Mouse (Mus musculus) retina, postnatal 7 days (tissue): ENCODE measurements around the gene Diaph3.
"Not testable (repeated sequence)": the region's sequence is repeated elsewhere in the genome, so short reads cannot be mapped to it uniquely, and the experiment has no call there.

Experiments used
- DNase-seq: peaks from one replicate; pipeline ENCODE4 v3.0.0-alpha.2; 2012; ENCODE audit warnings: low read depth, low spot score

Gene Diaph3

DNA sequence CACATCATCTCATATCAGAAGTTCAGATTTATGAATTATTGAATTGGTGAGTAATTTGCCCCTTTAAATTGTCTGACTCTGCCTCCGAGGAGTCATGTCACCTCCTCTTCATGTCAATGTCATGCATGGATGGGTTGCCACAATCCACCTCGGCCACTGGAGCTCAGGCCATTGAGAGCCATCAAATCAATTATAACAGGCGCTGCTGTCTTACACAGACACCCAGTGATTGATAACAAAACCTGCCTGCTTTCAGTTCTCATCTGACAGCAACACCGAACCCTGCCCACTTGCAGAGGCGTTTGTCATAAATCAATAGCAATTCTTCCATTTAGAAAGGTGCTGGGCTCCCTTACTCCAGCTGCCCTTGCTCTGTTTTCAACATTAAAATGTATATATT is 402.1 kb downstream of the Diaph3 start:
- no peak for DNase-seq

DNA sequence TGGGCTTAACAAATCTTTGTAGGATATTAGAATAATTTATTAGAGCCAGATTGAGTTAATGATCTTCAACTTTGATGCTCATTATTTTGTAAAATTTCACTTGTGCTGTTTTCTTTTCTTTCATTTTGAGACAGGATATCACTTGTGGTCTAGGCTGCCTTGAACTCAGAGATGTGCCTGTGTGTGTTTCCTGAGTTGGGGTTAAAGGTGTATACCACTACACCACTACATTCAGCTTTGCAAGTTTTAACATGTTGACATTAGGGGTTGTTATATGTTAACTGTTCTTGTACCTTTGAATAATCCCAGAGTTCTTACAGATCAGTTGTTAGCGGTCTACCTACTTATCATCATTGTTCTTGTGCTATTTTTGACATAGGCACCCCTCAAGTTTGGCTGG is 404.4 kb downstream of the Diaph3 start:
- DNase-seq = no peak

DNA sequence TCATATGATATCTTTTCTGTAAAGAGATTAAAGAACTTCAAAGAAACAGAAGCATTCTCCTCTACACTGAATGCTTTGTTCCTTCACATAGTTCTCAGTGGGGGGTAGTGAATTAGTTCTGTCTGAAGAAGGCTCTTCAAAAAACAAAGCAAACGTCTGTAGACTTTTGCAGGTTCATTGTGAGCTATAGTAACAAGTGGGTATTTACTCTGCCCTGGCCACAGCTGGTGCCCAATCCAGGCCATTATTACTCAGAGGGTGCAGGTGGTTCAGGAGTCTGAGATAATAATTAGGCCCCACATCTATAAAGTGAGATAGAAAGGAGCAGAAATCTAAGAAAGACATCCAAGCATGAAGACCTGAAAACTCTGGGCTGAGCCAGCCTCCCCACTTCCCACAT is 409.7 kb downstream of the Diaph3 start:
- DNase-seq = no peak

DNA sequence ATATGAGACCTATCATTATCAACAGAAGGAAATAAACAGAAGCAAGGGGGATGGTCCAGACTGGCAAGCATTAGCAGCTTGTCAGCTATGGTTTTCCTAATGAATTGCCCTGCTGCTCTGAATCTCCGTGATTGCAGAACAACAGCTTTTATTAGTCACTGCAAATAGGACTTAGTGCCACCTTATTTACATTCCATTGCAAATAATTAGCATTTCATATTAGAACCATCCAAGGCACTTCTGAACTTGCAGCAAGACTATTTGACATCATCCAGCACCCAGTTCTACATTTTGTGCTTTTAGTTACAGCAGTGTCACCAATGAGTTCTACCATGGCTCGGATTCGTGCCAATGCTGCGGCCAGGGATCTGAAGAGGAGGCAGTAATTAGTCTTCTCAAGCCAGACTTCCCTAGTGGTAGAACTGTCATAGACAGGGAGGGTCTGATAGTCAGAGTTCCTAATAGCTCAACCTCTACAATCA is 411.4 kb downstream of the Diaph3 start:
- DNase-seq = no peak

DNA sequence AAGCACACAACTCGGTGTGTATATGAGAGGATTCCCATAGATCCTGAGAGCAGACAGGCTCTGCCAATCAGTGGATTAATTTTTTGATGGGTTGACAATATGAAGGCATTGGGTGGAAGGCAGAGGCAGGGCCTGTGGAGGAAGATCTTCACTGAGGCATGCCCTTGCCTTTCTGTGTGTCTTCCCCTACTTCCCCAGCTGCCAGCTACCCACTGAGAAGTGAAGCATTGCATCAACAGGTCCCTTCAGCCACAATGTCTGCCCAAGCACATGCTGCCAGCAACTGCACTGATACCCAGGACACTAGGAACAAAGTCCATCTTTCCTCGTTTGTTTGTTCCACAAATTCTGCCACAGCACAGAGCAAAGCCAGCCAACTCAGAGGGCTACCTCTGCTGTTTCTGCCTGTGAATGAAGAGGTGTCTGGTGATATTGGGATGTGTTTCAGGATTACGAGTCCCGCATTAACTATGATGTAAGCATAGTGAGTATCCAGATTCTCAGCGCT is 413.4 kb downstream of the Diaph3 start:
- DNase-seq = no peak

DNA sequence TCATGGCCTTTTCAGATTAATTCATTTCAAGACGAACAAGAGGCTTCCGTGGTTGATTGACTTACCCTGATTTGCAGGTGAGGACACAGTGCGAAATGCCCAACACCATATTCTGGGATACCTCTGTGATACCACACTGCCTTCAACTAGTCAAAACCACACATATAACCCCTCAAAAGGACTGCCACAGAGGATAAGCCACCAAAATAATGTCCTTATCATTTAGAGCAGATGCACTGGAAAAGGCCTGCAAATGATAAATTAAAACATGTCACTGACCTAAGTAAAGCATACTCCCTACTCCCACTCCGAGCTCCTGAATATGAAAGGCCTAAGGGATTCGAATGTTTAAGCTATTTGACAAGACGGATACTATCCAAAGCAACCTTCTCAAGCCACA is 419.3 kb downstream of the Diaph3 start:
- no peak for DNase-seq

DNA sequence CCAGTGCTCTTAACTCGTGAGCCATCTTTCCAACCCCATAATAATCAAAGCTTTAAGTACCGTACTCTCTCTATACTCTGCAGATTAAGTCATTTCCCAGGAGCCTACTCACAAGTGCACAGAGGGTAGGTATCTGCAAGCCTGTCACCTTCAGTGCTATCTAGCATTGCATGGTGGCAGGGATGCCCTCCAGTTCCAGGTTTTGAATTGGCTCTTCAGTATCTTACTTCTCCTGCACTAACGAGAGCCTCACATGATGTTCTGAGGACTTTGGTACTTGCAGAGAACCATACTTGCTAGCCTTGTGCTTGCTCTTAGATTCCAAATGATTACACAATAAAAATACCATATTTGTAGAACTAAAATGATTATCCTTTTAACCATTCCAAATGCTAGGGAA is 420.0 kb downstream of the Diaph3 start:
- DNase-seq = no peak

DNA sequence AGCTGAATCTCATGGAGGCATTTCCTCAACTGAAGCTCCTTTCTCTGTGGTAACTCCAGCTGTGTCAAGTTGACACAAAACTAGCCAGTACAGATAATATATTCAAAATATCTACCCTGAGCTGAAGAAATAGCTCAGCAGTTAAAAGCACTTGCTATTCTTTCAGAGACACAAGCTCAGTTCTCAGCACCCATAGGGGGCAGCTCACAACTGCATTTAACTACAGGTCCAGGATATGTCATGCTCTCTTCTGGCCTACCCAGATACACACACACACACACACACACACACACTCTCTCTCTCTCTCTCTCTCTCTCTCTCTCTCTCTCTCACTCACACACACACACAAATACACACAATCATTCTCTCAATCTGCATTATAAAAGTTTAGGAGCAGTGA is 420.6 kb downstream of the Diaph3 start:
- not testable (repeated sequence) for DNase-seq

DNA sequence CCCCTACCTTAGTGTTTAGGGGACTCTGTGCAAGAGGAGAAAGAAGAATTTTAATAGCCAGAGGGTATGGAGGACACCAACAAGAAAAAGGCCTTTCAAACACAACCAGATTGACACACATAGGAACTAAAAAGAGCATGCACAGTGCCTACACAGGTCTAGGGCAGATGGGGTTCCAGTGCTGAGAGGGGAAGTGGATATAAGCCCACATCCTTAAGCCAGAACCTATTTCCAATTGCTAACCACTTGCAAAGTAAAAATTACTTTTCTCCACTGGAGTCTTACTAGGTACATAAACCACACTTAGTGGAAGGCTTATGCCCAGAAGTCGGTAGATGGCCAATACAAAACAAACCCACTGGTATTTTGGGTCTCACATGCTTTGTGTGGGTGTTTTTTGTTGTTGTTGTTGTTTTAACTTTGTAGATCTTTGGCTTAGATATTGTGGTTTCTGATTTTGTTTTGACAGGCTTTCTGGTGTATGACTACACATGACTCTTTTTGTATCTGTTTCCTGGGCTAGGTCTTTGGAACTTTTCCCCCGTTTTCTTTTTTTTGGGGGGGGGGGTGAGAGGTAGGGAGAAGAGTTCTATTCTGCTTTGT is 426.8 kb downstream of the Diaph3 start:
- DNase-seq = no peak

DNA sequence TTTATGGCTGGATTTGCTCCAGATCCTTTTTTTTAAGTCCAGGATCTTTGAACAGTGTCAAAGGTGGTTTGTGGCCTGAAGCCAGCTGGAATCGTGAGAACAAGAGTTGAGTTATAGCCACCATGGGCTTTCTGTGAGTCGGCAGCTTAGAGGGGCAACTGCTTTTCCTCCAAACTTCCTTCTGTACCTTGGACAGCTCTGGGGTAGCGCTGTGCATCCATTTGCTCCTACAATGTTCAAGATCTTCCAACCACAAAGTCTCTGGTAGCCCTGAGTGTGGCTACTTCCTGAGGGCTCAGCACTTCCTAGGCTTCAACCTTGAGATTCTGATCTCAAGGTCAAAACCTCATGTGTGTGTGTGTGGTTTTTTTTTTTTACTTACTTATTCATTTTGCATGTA is 437.0 kb downstream of the Diaph3 start:
- no peak for DNase-seq

DNA sequence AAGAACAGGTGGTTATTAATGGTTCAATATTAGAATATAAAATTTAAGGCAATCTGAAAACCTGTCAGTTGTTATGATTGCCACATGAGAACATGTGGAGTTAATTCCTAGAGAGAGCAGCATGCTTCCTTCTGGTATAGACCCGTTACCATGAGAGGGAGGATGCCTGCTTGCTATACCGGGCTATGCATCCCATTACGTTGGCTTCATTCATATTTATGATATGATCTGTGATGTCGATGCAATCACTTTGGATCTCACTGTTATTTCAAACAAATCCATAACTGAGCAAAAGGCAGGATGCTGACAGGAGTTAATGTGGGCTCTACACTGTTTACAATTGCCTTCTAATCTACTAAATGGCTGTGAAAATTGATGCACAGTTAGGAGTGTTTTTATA is 439.9 kb downstream of the Diaph3 start:
- DNase-seq = no peak

DNA sequence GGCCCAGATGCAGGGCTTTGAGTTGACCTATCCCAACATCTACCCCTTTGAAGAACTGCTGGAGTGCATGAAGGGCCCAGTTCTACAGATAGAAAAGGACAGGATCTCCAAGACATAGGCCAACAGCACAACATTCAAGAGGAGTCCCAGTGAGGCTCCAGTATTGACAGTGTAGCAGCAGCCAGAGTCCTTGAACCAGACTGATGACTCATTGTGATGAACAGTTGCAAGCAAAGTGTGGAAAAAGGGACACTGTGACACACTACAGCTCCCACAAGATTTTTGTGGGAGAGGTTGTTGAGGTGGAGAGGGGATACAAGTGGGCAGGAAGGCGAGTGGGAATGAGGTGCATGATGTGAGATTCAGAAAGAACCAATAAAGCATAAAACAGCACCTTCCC is 443.1 kb downstream of the Diaph3 start:
- no peak for DNase-seq

DNA sequence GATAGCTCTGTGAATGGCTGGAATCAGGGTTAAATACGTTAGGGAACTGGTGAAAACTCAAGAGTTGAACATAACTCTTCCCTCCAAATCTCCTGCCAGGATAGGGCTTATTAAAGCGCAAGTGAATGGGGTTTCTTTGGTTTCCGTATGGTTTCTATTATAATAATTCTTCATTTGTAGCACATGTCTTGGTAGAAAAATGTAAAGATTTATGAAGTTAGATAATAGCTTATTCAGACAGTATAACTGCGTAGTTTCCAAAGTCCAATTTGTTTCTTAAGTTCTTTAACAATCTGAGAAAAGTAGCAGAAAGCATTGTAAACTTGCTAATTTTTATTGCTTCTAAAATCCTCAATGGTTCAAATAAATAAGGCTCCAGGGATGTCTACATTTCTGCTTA is 448.3 kb downstream of the Diaph3 start:
- no peak for DNase-seq

DNA sequence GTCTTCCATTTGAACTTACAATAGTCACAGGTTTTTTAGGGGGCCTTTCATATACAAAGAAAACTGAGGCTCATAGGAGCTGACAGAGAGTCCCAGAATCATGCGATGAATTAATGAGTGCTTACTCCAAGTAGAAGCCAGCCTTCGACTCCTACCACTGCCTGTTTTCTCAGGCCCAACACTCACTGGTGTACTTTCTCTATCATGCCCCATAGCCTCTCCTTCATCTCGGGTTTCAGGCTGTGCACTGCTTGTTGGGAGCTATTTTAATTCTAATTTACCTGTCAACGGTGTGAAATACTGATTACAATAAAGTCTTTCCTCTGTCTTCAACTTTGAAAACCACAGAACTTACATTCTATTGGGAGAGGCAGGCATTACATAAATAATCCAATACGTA is 449.7 kb downstream of the Diaph3 start:
- DNase-seq = no peak

DNA sequence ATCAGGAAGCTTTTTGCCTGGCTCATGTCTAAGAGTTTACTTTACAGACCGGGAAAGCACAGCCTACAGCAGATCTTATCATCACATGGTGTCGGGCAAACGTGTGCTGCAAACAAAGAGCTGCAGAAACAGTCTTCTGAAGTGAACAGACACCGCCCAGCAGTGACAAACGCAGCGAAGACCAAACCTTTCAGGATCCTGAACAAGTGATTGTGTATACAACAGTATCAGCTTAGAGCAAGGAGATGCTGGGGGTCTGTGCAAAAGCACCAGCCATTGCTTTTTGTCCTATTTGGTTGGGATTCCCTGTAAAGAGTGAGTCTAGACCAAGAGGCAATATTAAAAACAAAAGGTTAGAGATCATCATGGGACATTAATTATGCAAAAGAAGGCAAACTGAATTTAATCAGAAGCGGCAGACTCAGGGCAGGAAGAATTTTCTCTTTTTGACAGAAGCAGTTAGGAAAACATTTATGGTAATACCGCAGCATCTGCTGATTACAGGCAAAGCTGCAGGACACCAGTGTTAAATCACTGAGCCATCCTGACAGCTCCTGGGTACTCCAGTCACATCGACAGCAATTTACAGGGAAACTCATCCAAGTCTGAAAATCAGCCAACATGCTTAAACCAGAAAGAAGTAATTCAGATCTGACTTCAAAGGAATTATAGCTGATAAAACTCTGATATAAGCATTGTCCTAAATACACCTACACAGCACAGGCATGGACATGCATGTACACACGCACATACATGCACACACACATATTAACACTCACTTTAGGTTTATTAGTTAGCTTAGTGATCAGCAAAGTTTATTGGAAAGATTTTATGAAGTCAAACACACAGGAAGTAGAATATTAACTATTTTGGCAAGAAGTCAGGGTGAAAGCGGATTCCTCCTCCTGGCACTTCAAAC is 456.2 kb downstream of the Diaph3 start:
- DNase-seq = no peak

DNA sequence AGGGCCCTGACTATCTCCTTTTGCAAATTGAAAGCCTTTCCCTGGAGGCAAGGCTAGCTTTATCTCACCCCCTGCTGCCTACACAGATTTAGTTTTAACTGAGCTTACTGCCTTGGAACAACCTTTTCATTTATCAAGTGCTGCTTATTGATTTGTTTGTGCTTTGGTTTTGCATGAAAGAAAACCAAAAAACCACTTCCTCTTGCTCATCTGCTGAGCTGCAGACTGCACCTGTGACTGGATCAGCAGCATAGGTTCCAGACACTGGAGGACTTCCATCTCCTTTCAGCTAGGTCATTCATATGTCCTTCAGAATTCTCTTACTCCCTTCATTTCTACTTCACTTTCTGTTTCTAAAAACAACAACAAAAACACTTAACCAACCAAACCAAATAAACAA is 459.1 kb downstream of the Diaph3 start:
- DNase-seq = no peak

DNA sequence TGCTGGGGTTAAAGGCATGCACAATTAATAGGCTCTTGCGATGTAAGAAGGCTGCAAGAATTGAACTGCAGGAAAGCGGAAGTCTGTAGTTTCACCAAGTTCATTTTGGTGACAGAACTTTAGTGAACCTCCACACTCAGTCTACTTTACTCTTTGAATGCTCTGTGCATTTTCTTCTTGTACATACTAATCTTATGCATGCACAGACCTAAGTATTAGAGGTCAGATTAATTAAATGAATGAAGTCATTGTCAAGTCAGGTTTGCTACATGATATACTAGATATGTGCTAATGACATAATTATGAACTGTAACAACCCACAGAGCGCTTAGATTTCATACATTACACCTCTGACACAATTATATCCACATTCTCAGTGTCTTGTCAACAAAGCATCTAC is 462.0 kb downstream of the Diaph3 start:
- no peak for DNase-seq

DNA sequence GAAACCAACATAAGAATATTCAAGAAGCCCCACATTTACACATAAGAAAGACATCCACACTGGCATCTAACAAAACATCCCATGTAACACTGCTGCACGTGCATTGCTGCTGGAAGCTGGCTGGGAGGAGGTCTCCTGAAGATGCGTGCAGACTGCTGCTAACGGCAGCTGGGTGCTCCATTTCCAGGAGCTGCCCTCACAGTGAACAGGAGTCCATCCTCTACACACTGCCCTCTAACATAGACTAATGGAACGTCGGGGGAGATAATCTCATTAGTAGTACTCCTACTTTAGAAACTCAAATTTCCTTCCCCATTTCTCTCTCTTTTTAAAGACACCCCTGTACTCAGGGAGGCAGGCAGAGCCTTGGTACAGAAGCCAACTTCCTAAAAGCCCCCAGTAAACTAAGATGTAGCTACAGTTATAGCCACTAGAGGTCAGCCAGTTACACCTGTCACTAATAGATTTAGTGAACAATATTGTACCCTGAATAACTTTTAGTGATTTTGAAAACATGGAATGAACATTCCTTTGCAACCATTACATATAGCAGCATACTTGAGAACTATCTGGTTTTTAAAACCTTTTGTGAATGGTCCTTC is 462.8 kb downstream of the Diaph3 start:
- no peak for DNase-seq

DNA sequence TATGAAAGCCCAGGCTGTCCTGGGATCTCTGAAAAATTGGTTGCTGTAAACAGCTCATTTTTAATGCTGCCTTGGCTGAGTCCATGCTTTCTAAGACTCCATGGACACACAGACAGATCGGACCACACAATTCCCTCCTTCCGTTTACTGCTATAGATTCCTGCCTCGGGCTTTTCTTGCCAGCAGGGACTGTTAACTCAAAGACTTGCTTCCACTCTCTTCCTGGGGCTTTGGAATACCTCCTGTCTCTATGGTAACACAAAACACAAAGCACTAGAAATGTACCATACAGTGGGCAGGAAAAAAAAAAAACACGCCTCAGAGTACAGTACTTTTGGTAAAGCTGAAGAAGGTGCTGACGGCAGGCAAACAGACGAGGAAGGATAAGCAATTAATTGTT is 464.0 kb downstream of the Diaph3 start:
- DNase-seq = no peak

DNA sequence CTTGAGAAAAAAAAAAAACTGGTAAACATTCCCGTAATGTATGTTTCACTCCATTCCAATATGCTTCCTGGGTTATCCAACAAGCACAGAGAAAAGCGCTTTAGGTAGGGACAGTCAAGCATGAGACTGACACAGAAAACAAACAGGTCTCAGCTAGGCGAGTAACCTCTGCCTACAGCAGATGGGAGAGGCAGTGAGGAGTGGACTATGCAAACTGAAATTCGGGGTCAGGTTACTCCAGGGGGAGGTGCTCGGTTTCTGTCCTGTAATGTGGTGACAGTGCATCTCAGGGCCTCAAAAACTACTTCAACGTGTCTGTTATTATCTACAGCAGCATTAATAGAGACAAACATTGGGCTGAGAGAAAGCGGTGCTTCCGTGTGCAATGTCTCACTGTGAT is 465.7 kb downstream of the Diaph3 start:
- no peak for DNase-seq

DNA sequence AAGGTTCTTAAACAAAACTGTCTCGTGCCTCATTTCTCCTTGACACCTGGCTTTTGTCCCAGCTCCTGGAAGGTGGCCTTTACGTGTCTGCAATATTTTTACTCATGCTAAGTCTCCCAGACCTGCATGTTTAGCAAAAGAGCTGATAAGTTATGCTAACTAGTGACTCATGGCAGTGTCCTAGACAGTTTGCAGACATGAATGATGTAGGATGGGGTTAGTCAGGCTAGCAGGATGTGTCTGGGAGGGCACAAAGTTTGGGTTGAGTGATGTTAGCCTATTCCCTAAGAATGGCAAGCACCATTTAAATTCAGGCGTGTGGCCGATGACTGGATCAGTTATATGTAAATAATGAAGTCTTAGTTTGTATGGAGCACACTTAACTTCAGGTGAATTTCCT is 478.2 kb downstream of the Diaph3 start:
- DNase-seq = no peak

DNA sequence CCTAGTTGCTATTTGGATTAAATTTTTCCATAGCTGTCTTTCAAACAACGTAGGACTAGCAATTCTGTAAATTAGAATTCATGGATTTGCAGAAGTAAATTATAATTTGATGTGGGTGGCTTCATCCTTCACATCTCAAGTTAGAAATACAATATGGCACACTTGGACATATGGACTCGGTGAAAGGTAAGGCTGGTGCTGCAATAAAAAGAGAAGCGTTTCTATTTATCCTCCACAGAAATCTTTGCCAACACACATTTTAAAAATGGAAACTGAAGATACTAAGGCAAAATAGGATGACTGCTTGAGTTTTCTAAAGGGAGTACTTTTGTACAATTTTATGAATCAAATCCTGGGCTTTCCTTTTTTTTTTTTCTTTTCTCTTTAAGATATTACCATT is 480.5 kb downstream of the Diaph3 start:
- DNase-seq = no peak

DNA sequence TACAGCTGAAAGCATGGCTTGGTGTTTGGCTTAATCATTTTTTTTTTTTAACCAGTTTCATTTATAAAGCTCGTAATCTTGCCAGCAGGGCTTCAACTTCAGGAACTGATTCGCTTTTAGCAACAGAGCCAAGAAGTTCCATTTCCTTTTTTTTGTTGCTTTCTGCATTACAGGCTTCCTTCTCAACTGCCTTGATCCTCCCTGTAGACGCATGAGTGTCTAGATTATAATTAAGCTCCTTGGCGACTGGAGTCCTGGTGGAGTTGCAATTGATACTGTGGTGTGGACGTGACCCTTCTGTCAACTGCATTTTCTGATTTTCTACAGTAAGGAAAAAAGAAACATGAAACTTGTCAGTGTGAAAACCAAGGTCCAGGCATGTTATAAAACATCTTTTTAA is 484.8 kb downstream of the Diaph3 start:
- no peak for DNase-seq
